Mouse (Mus musculus) midbrain, embryonic 12.5 days (tissue): ENCODE measurements around the gene Cirbp. TPM values are rescaled to one million over a fixed set of nuclear protein-coding genes. Genes with fewer than 3 reads are reported as not detected.
A peak's percentile ranks its signal among the peaks of the same experiment; 100 is the strongest.

Experiments
- ATAC-seq: fragments of 200-750 bp; cut with Nextera tagmentation; 2 replicates; pipeline ENCODE4 v1.8.0; 2017; ENCODE audit warnings: low read depth, moderate TSS enrichment, moderate library complexity; ENCODE audit not compliant: low FRiP score
- H3K27ac ChIP-seq: fragments of 300-500 bp; sonication (generic); replicated peaks from 2 replicates; pipeline ENCODE4 v1.5.1; 2016; ENCODE audit warnings: mild to moderate bottlenecking
- H3K27me3 ChIP-seq: fragments of 300-500 bp; sonication (generic); 2 replicates; pipeline ENCODE4 v1.6.1; 2016; ENCODE audit warnings: mild to moderate bottlenecking
- H3K36me3 ChIP-seq: fragments of 300-500 bp; sonication (generic); 2 replicates; pipeline ENCODE4 v1.6.1; 2016
- H3K4me1 ChIP-seq: fragments of 300-500 bp; sonication (generic); 2 replicates; pipeline ENCODE4 v1.6.1; 2016
- H3K4me2 ChIP-seq: fragments of 300-500 bp; sonication (generic); replicated peaks from 2 replicates; pipeline ENCODE4 v1.6.1; 2016; ENCODE audit warnings: mild to moderate bottlenecking, moderate library complexity
- H3K4me3 ChIP-seq: fragments of 300-500 bp; sonication (generic); 2 replicates; pipeline ENCODE4 v1.5.1; 2016; ENCODE audit warnings: mild to moderate bottlenecking
- H3K9ac ChIP-seq: fragments of 300-500 bp; sonication (generic); replicated peaks from 2 replicates; pipeline ENCODE4 v1.6.1; 2016; ENCODE audit warnings: mild to moderate bottlenecking, moderate library complexity
- H3K9me3 ChIP-seq: fragments of 300-500 bp; sonication (generic); 2 replicates; pipeline ENCODE4 v1.6.1; 2016; ENCODE audit warnings: mild to moderate bottlenecking
- WGBS: fragments of 180-500 bp; shearing (Covaris S2); methylation state at CpG from one replicate; pipeline ENCODE4 v1.1.7; 2016; 5-methylcytosine and 5-hydroxymethylcytosine counted together
- polyA plus RNA-seq: library from polyadenylated mRNA; unstranded; fragments of >200 nt; fragmentation: Nextera tagmentation; extraction: Ambion mirVana; gene quantifications from 2 replicates; pipeline ENCODE4 v1.2.1, GENCODE M21; 2016

The Cirbp gene
- polyA plus RNA-seq, 1 experiment from 2014 or later, result 233 TPM

DNA sequence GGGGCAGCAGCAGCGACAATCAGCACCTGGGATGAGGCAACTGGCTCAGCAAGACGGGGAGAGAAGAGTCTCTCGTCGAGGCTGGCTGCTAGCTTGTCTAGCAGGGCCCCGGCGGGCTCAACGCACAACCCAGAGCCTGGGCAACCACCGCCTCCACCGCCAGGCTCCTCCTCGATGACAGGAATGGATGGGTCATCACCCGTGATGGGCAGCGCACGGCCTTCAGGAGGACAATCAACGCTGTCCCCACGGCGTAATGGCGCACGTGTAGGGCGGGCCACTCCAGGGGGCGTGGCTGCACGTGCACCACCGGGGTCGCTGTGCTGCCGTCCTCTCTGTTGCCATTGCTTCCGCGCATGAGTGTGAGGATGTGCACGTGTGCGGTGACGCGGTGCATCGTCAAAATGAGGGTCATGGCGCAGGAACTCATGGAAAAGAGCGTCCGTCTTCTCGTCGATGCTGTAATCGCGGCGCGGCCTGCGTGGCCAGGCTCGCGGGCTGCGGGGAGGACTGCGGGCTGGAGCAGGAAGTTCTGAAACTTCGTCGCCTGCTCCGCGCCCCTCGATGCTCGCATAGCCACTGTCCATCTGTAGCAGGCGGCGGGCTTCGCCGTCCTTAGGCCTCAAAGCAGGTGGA lies 34.4 kb upstream of the Cirbp start:
- Histone ChIP-seq H3K27ac (no peak overlapping the region), H3K27me3 (peaks cover 58% of the 10 kb centered on the region), H3K4me1 (peaks cover 27% of the 10 kb centered on the region), H3K4me2 (peak overlapping the region; percentile 34), H3K4me3 (peak overlapping the region; percentile 6; the same call in 1 of the 2 replicates), H3K9me3 (no peaks in the 10 kb centered on the region), H3K36me3 (peaks cover 88% of the 10 kb centered on the region), H3K9ac (peak overlapping the region; percentile 17; the same call in 1 of the 2 replicates)
- 11% methylated on average over 51 of the region's 55 CpGs for WGBS
- peak; percentile 25; the same call in 1 of the 2 replicates for ATAC-seq

DNA sequence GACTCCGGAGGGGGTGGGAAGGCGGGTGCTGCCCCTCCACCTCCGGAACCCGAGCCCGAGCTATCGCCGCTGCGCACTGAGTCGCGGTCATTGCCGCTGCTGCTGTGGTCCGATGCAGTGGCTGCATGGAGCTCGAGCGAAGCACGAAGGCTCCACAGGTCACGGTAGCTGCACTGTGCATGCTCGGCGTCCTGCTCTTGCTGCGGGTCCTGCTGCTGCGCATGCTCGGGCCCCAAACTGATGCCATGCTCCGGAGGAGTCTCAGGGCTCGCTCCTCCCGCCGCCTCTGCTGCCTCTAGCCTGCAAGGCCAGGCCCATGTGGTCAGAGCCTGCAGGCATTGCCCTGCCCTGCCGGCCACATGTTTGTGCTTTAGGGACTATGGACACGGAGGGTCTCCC lies 33.8 kb upstream of the Cirbp start:
- ATAC-seq, result no peak
- H3K9ac ChIP-seq, result peak overlapping the region; percentile 17; the same call in 1 of the 2 replicates
- peak overlapping the region; percentile 6; the same call in 1 of the 2 replicates for H3K4me3 ChIP-seq
- H3K36me3 ChIP-seq, result peaks cover 83% of the 10 kb centered on the region
- no peaks in the 10 kb centered on the region for H3K9me3 ChIP-seq
- H3K27me3 ChIP-seq, result peaks cover 63% of the 10 kb centered on the region
- H3K4me1 ChIP-seq, result peaks cover 32% of the 10 kb centered on the region
- H3K4me2 ChIP-seq, result peak overlapping the region; percentile 34
- H3K27ac ChIP-seq, result no peak overlapping the region
- WGBS, result 31% methylated on average over 21 of the region's 27 CpGs

DNA sequence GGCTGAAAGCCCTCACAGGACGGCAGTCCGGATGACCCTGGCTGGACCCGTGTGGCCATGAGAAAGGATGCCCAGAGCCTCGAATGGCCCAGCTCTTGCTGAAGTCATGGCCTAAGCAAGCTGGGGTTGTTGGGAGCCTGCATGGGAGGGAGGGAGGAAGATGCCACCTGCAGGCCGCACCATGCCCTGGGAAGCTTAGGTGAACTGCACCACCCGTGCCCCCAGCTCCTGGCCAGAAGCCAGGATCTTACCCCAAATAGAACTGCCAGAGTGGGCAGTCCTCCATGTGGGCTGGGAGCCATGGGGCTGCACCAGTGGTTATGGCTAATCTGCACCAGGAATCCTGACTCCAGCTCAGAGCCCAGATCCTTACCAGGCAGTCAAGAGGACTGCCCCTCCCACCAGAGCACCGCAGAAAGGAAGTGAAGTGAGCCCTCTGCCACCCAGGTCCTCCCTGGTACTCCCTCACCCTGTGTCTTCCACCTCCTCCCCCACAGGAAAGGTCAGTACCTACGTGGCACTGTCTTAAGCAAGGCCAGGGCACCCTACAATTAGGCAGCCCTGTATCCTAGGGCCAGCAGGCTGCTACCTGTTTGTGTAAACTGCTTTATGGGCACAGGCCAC lies 32.4 kb upstream of the Cirbp start:
- ATAC-seq, result no peak
- H3K9ac ChIP-seq, result no peak overlapping the region
- H3K36me3 ChIP-seq, result peaks cover 69% of the 10 kb centered on the region
- no peak overlapping the region for H3K27ac ChIP-seq
- H3K4me1 ChIP-seq, result peaks cover 46% of the 10 kb centered on the region
- no peaks in the 10 kb centered on the region for H3K9me3 ChIP-seq
- peaks cover 71% of the 10 kb centered on the region for H3K27me3 ChIP-seq
- no peak overlapping the region for H3K4me2 ChIP-seq
- 76% methylated on average over 8 of the region's 8 CpGs for WGBS
- no peak overlapping the region for H3K4me3 ChIP-seq

DNA sequence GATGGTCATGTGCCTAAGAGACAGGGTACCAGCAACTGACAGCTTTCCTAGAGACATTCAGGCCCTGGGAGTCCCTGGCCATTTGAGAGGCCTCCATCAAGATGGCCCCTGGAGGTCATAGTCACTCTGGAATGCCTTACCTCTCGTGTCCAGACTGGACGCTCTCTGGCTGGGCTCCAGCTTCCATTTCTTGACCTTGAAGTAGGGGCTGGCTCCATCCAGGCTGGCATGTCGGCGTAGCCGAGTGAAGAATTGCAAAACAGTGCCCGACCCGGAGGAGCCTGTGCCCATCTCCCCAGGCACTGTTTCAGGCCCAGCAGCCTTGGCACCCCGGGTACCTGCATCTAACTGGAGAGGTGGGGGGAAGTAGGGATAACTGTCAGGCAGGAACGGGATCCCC lies 31.4 kb upstream of the Cirbp start:
- Histone ChIP-seq H3K27me3 (peaks cover 73% of the 10 kb centered on the region), H3K4me1 (peaks cover 54% of the 10 kb centered on the region), H3K9me3 (no peaks in the 10 kb centered on the region), H3K4me2 (no peak overlapping the region), H3K36me3 (peaks cover 58% of the 10 kb centered on the region), H3K4me3 (no peak overlapping the region), H3K27ac (no peak overlapping the region), H3K9ac (no peak overlapping the region)
- no peak for ATAC-seq
- WGBS, result 90% methylated on average over 9 of the region's 9 CpGs

DNA sequence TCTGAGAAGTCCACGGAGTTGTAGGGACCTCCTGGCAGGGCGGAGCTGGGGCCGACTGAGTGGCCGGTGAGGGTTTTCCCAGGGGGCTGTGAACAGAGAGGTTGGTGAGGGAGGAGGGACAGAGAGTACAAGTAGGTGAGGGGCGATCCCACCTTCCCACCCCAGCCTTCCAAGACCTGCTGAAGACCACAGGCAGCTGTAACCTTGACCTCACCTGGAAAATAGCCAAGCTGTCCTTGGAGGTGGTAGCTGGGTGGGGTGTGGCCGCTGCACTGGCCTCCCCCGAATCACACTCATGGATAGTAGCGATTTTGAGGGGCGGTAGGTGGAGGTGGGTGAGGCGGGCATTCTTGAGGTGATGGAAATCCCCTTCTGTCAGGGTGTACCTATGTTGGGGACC lies 30.6 kb upstream of the Cirbp start:
- H3K4me1 ChIP-seq, result peaks cover 56% of the 10 kb centered on the region
- no peak for ATAC-seq
- WGBS, result 94% methylated on average over 10 of the region's 10 CpGs

DNA sequence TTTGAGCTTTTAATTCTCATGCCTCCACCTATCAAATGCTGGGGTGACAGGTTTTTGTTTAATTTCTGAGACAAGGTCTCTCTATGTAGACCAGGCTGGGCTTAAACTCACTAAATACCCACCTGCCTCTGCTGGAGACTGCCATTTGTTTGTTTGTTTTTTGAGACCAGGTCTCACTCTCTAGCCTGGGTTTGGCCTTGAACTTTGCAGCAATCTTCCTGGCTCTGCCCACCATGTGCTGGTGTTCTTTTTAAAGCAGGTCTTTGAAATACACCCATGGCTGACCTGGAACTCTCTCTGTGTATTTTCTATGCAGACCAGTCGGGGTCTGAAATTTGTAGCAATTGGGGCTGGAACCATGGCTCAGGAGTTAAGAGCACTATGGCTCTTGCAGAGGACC lies 30.1 kb upstream of the Cirbp start:
- Histone ChIP-seq H3K4me1 (peaks cover 59% of the 10 kb centered on the region), H3K27me3 (peaks cover 67% of the 10 kb centered on the region), H3K9me3 (no peaks in the 10 kb centered on the region), H3K4me2 (no peak overlapping the region), H3K4me3 (no peak overlapping the region), H3K27ac (no peak overlapping the region), H3K9ac (no peak overlapping the region), H3K36me3 (peaks cover 46% of the 10 kb centered on the region)
- no peak for ATAC-seq
- WGBS, result 93% methylated on average over 1 of the region's 1 CpGs

More for the DNA sequence above, 30.6 kb upstream of the Cirbp start:
- H3K27ac ChIP-seq, result no peak overlapping the region
- no peaks in the 10 kb centered on the region for H3K9me3 ChIP-seq
- H3K27me3 ChIP-seq, result peaks cover 69% of the 10 kb centered on the region
- H3K4me2 ChIP-seq, result no peak overlapping the region
- peaks cover 51% of the 10 kb centered on the region for H3K36me3 ChIP-seq
- no peak overlapping the region for H3K9ac ChIP-seq
- H3K4me3 ChIP-seq, result no peak overlapping the region

DNA sequence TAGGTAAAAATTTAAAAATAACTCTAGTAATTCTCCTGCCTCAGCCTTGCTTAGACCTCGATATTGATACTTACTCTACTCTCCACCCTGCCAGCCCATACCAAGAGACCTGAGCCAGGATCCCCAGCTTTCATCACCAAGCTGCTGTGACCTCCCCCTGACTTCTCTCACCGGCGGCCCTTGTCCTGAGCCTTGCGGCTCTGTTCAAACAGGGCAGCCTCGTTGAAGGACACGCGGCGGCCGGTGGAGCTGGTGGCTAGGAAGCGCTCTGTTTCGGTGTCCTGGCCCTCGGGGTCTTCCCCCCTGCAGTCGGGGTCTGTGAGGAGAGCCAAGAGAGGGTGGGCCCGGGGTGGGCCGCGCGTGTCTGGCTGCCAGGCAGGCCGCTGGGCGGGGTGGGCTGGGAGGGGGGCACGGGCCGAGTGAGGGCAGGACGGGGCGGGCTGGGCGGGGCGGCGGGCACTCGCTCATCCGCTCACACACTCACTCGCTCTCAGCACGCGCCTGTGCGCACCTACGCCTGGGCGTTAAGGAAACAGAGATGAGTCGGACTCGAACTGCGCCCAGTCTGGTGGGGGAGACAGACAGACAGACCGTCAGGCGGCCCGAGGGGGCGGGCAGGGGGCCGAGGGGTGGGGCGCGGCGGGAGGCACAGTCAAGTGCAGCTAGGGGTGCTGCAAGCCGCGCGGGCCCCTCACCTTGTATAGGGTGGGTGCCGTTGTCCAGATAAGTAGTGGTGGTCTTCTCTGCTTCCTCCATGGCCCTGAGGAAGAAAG lies 29.4 kb upstream of the Cirbp start:
- peaks cover 39% of the 10 kb centered on the region for H3K36me3 ChIP-seq
- H3K27me3 ChIP-seq, result peaks cover 60% of the 10 kb centered on the region
- ATAC-seq, result no peak
- H3K4me2 ChIP-seq, result peak overlapping the region; percentile 95
- 14% methylated on average over 49 of the region's 49 CpGs for WGBS
- H3K9me3 ChIP-seq, result no peaks in the 10 kb centered on the region
- H3K4me3 ChIP-seq, result peak overlapping the region; percentile 66
- H3K27ac ChIP-seq, result no peak overlapping the region
- H3K4me1 ChIP-seq, result peaks cover 60% of the 10 kb centered on the region
- peak overlapping the region; percentile 86 for H3K9ac ChIP-seq

DNA sequence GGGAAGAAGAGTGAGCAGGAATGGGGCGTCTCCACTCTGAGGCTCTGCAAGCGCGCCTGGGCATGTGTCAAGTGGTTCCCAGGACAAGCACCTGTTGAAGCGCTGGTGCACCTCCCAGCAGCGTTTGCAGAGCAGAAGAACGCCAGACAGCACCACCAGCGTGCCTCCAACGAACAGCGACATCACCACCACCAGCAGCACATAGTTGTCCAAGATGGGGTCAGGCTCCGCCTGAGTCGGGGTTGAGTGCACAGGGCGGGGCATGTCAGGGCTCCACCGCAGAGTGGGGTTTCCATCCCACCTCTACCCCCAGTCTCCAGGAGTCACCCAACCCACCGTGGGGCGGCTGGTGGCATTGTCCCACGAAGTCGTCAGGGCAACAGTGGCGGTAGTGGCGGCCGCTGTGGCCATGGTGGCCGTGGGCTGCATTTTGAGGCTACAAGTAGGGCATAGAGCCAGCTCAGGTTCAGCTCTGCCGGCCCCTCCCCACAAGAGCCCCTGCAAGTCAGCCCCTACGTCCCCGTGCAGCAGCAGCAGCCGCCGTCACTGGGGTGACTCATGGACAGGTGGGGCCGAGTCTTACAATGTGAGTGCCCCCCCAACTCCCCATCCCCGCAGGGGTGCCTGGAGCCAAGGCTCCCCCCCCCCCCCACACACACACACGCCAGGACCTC lies 28.7 kb upstream of the Cirbp start:
- ATAC-seq, result no peak
- WGBS, result 3% methylated on average over 28 of the region's 29 CpGs
- Histone ChIP-seq H3K27me3 (peaks cover 52% of the 10 kb centered on the region), H3K27ac (peak overlapping the region; percentile 91), H3K4me2 (peak overlapping the region; percentile 95), H3K36me3 (peaks cover 32% of the 10 kb centered on the region), H3K4me1 (peaks cover 57% of the 10 kb centered on the region), H3K9me3 (no peaks in the 10 kb centered on the region), H3K9ac (peak overlapping the region; percentile 86), H3K4me3 (peak overlapping the region; percentile 66)

DNA sequence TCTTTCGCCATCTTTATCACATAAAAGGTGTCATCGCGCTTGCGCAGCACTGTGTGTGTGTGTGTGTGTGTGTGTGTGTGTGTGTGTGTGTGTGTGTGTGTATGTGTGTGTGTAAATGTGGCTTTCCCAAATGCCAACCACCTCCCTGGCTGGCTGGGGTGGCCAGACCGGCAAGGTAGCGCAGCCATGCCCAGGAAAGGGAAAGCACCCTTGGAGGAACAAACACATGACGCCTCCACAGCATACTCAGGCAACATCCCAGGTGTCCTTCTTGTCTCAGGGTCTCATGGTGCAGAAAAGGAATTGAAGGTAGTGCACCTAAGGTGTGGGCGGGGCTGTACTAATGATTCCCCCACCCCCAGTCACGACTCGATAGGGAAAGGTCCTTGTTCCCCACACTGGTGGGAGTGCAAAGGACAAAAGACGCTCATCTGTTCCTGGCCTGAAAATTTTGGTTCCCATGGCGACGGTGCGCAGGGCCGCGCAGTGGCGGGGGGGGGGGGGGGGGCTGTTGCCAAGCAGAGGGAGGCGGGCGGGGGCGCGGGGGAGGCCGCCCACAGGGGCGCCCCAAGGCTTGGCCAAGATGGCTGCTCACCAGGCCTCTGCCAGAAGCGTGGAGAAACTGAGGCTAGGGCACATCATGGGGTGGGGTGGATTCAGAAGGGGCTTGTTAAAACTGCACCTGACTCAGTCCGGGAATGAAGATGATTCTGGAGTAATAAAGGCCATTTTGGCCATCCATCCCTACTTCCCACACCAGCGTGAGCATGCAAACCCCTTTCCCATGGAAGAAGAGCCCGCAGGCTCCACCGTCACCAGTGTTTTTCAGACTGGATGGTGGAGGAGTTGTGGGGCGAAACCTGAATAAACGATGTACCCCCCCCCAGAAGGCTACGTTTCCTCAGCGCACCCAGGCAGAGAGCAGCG lies 27.9 kb upstream of the Cirbp start:
- WGBS, result 4% methylated on average over 31 of the region's 33 CpGs
- H3K36me3 ChIP-seq, result peaks cover 24% of the 10 kb centered on the region
- peak overlapping the region; percentile 86 for H3K9ac ChIP-seq
- H3K9me3 ChIP-seq, result no peaks in the 10 kb centered on the region
- peak overlapping the region; percentile 95 for H3K4me2 ChIP-seq
- H3K4me1 ChIP-seq, result peaks cover 60% of the 10 kb centered on the region
- peak overlapping the region; percentile 66 for H3K4me3 ChIP-seq
- no peak for ATAC-seq
- H3K27ac ChIP-seq, result peak overlapping the region; percentile 91
- H3K27me3 ChIP-seq, result peaks cover 44% of the 10 kb centered on the region

DNA sequence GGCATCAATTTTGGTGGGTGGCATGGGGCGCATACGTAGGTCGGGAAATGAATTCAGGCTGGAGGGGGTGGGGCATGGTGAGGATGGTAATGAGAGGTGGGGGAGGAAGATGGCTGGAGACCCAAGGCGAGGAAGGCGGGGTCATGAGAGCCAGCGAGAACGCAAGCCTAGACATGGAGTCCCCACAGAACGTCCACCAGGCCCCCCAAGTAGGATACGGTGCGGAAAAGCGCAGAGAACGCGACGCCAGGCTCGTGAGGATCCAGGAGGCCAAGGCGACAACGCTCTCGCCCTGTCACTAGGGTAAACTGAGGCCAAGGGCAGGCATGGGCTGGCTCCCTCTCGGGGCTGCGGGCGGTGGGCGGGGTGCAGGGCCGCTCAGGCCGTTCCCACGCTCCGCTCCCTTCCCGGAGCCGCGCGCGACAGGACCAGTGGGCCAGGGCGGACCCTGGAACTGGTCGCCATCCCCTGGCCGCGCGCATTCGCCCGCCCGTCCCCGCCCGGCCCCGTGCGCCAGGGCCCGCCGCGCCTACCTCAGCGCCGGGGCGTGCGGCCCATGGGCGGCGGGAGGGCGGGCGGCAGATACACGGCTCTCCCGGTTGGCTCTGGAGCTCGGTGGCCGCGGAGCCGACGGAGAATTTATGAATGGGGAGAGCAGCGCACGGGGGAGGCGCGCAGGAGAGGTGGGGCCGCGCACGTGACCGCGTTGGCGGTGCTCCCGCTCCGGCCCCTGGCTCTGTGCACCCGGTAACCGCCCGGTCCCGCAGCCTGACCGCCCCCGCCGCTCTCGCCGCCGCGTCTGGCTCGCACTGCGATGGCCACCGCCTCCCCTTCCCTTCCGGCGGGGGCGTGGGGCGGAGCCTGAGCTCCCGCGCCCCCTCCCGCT lies 27.0 kb upstream of the Cirbp start, which contains the start of gene Atp5d:
Gene Atp5d, plus strand, starts transcription at position 80 of the 886 bp plus-strand sequence.
- Histone ChIP-seq H3K4me3 (peak within 1 kb of the TSS; percentile 66), H3K9me3 (no peaks in the 10 kb centered on the region), H3K9ac (peak within 1 kb of the TSS; percentile 86), H3K4me2 (peak within 1 kb of the TSS; percentile 95), H3K27ac (peak within 1 kb of the TSS; percentile 91), H3K36me3 (peaks cover 18% of the 10 kb centered on the region), H3K4me1 (peaks cover 61% of the 10 kb centered on the region), H3K27me3 (peaks cover 38% of the 10 kb centered on the region)
- ATAC-seq, result 0 out of 2 replicates have a peak, but pooled peaks have one; percentile 3
- WGBS, result under 1% methylated on average over 63 of the region's 94 CpGs
